ENCODE assay signal across 8 mouse cellular contexts in the genomic region with DNA sequence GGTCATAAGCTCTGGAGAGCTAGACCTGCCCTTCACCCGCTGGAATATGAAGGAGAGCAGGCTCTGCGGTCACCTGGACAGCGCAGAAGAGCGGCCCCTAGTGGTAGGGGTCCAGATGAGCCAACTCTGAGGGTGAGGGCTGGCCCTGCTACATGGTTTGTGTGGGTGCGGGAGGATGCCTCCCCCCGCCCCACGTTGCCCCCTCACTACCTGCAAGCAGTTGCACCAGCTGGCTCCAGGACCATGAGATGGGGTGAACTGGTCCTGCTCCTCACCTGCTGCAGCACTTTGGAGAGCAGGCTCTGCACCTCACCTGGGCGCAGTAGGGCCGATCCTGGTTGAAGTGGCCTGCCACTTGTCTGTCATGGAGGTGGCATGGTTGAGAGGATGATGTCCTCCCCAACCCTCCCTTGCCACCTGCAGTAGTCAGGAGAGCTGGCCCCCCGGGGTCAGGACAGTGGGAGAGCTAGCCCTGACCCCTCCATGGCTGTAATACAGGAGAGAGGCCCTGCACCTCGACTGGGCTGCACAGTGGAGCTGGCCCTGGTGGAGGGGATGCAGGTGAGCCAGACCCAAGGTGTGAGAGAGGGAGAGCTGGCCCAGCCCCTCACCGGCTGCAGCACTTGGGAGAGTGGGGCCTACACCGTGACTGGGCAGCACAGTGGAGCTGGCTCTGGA. TPM values are rescaled to one million over a fixed set of nuclear protein-coding genes. Genes with fewer than 3 reads are reported as not detected.
DNase-seq lines count a peak whose midpoint lies in the region; ATAC-seq and TF ChIP-seq lines count a peak whose summit lies in the region.

No protein-coding gene starts in this region.

- no peaks in the 10 kb centered on the region for H3K4me1 ChIP-seq in heart, postnatal 0 days (ENCODE audit: control insufficient read depth, insufficient read depth)
- H3K4me1 ChIP-seq in midbrain, embryonic 14.5 days (ENCODE audit: control insufficient read depth, insufficient read depth, low read length) = no peaks in the 10 kb centered on the region

- ATAC-seq in heart, postnatal 0 days (ENCODE audit: insufficient read depth, low read depth) = peak; percentile 64
- no peak for ATAC-seq in midbrain, embryonic 14.5 days (ENCODE audit: low FRiP score, low TSS enrichment)

- TF ChIP-seq CTCF in heart, postnatal 0 days (IDR thresholded peaks at IDR 0.05; ENCODE audit: low read depth) = peak; percentile 67

- no peak overlapping the region for H3K4me2 ChIP-seq in heart, postnatal 0 days (ENCODE audit: low read depth, low read length)
- no peak overlapping the region for H3K4me2 ChIP-seq in midbrain, embryonic 14.5 days (ENCODE audit: low read length)

- no peak overlapping the region for H3K27ac ChIP-seq in heart, postnatal 0 days (ENCODE audit: low read depth)
- H3K27ac ChIP-seq in midbrain, embryonic 14.5 days (replicated peaks; ENCODE audit: low read depth, low read length) = no peak overlapping the region

- no peaks in the 10 kb centered on the region for H3K27me3 ChIP-seq in heart, postnatal 0 days (ENCODE audit: control insufficient read depth, insufficient read depth, low read length)
- H3K27me3 ChIP-seq in midbrain, embryonic 14.5 days (ENCODE audit: control insufficient read depth, insufficient read depth, low read length) = no peaks in the 10 kb centered on the region

- H3K9ac ChIP-seq in heart, postnatal 0 days (replicated peaks; ENCODE audit: low read depth, low read length) = no peak overlapping the region
- no peak overlapping the region for H3K9ac ChIP-seq in midbrain, embryonic 14.5 days (replicated peaks; ENCODE audit: low read length)

- 45% methylated on average over 13 of the region's 13 CpGs for WGBS in heart, postnatal 0 days
- WGBS in midbrain, embryonic 14.5 days = 45% methylated on average over 13 of the region's 13 CpGs

- H3K4me3 ChIP-seq in heart, postnatal 0 days (ENCODE audit: low read depth, low read length) = no peak overlapping the region
- H3K4me3 ChIP-seq in midbrain, embryonic 14.5 days (replicated peaks; ENCODE audit: low read depth, low read length) = no peak overlapping the region

- no peaks in the 10 kb centered on the region for H3K9me3 ChIP-seq in heart, postnatal 0 days (replicated peaks; ENCODE audit: control insufficient read depth, low read length)
- H3K9me3 ChIP-seq in midbrain, embryonic 14.5 days (ENCODE audit: control insufficient read depth, low read length) = no peaks in the 10 kb centered on the region

- DNase-seq in ovary, postnatal 36 days (ENCODE audit: low spot score) = peak; percentile 25
- DNase-seq in ovary, postnatal 10 days (ENCODE audit: low spot score) = no peak
- peak; percentile 73 to 79 for DNase-seq in cerebellum, postnatal 10 days
- DNase-seq in heart, postnatal 0 days (ENCODE audit: low spot score) = peak; percentile 23
- peak; percentile 63 to 80 for DNase-seq in kidney, postnatal 36 days
- DNase-seq in midbrain, embryonic 14.5 days = peak; percentile 34
- no peak for DNase-seq in T-cell, adult 2 months (ENCODE audit: low spot score)
- no peak for DNase-seq in urinary bladder, postnatal 4 days (ENCODE audit: low spot score in 2 of 2)

- no peaks in the 10 kb centered on the region for H3K36me3 ChIP-seq in heart, postnatal 0 days (replicated peaks; ENCODE audit: control insufficient read depth, insufficient read depth, low read length)
- no peaks in the 10 kb centered on the region for H3K36me3 ChIP-seq in midbrain, embryonic 14.5 days (ENCODE audit: control insufficient read depth, insufficient read depth, low read length)

- TF ChIP-seq EP300 in heart, postnatal 0 days (IDR thresholded peaks at IDR 0.05; ENCODE audit: low read depth) = no peak

RNA-seq across cellular contexts. Expression of gene Osbp2, which starts 29.1 kb away (rescaled TPM):
- total RNA-seq in heart, postnatal 0 days (2014; rRNA removed; ENCODE audit: low replicate concordance) = 6.3 and 8.9 TPM in 2 replicates
- 2.9 TPM in 2 replicates for polyA plus RNA-seq in heart, postnatal 0 days (2015; fragmentation: Nextera tagmentation; extraction: Ambion mirVana)
- polyA plus RNA-seq in midbrain, embryonic 14.5 days (2014; fragmentation: Nextera tagmentation; extraction: Ambion mirVana) = 21.2 and 30.0 TPM in 2 replicates

Comparison
In these comparisons a context has a peak if more than half of its experiments do, and no peak if none do; other contexts are left out.
1. DNase-seq: peak in ovary, postnatal 36 days (single experiment), cerebellum, postnatal 10 days (2 of 2), heart, postnatal 0 days (single experiment), kidney, postnatal 36 days (2 of 2) and midbrain, embryonic 14.5 days (single experiment); none in ovary, postnatal 10 days (single experiment), T-cell, adult 2 months (single experiment) and urinary bladder, postnatal 4 days (0 of 2).